Mouse (Mus musculus): ENCODE measurements around the gene Cd27.

- TF ChIP-seq CTCF (conservative IDR thresholded peaks at IDR 0.05; ENCODE audit: low read length) (no peak), POU5F1 (IDR thresholded peaks at IDR 0.05; ENCODE audit: borderline replicate concordance, low read length) (no peak), NANOG (IDR thresholded peaks at IDR 0.05; ENCODE audit: borderline replicate concordance, low read length) (no peak)
Observed at GRCm38 (mm10) chr6:125252285-125252684, 15.5 kb upstream of the Cd27 start.
